Mouse (Mus musculus) intestine, postnatal 0 days (tissue): ENCODE measurements around the gene Cox19. TPM values are rescaled to one million over a fixed set of nuclear protein-coding genes. Genes with fewer than 3 reads are reported as not detected.

Experiments used
- ATAC-seq: fragments of 200-750 bp; cut with Nextera tagmentation; 2 replicates; pipeline ENCODE4 v1.8.0; 2017; ENCODE audit warnings: mild to moderate bottlenecking, moderate TSS enrichment, moderate library complexity
- H3K27ac ChIP-seq: fragments of 300-500 bp; sonication (generic); 2 replicates; pipeline ENCODE4 v1.5.1; 2014; ENCODE audit warnings: mild to moderate bottlenecking, low read depth, low read length, moderate library complexity
- H3K27me3 ChIP-seq: fragments of 300-500 bp; sonication (generic); replicated peaks from 2 replicates; pipeline ENCODE4 v1.6.1; 2014; ENCODE audit warnings: low read length, mixed read lengths; ENCODE audit not compliant: control insufficient read depth, insufficient read depth
- H3K36me3 ChIP-seq: fragments of 300-500 bp; sonication (generic); 2 replicates; pipeline ENCODE4 v1.6.1; 2014; ENCODE audit warnings: mild to moderate bottlenecking, moderate library complexity; ENCODE audit not compliant: control insufficient read depth, insufficient read depth
- H3K4me1 ChIP-seq: fragments of 300-500 bp; sonication (generic); replicated peaks from 2 replicates; pipeline ENCODE4 v1.6.1; 2014; ENCODE audit warnings: antibody characterized with exemption, low read length, mixed read lengths; ENCODE audit not compliant: control insufficient read depth, insufficient read depth
- H3K4me2 ChIP-seq: fragments of 300-500 bp; sonication (generic); replicated peaks from 2 replicates; pipeline ENCODE4 v1.6.1; 2014; ENCODE audit warnings: low read depth, mild to moderate bottlenecking, moderate library complexity
- H3K4me3 ChIP-seq: fragments of 300-500 bp; sonication (generic); 2 replicates; pipeline ENCODE4 v1.5.1; 2014; ENCODE audit warnings: low read depth, low read length
- H3K9ac ChIP-seq: fragments of 300-500 bp; sonication (generic); 2 replicates; pipeline ENCODE4 v1.6.1; 2014; ENCODE audit warnings: mild to moderate bottlenecking, low read depth, low read length
- H3K9me3 ChIP-seq: fragments of 300-500 bp; sonication (generic); 2 replicates; pipeline ENCODE4 v1.6.1; 2016; ENCODE audit warnings: mixed run types; ENCODE audit not compliant: control insufficient read depth
- CTCF ChIP-seq: sonication (generic); IDR thresholded peaks from 2 replicates; pipeline ENCODE4 v1.5.1; 2016; ENCODE audit warnings: low read depth, mild to moderate bottlenecking, control low read depth, antibody characterized with exemption, moderate library complexity
- WGBS: fragments of 180-500 bp; shearing (Covaris S2); extraction: QIAGEN DNeasy Blood & Tissue Kit; methylation state at CpG from one replicate; pipeline ENCODE4 v1.1.7; 2014; 5-methylcytosine and 5-hydroxymethylcytosine counted together
- polyA plus RNA-seq: library from polyadenylated mRNA; unstranded; fragments of >200 nt; fragmentation: Nextera tagmentation; extraction: Ambion mirVana; gene quantifications from 2 replicates; pipeline ENCODE4 v1.2.1, GENCODE M21; 2015

Gene Cox19
- polyA plus RNA-seq, 1 experiment from 2014 or later = 181 TPM

DNA sequence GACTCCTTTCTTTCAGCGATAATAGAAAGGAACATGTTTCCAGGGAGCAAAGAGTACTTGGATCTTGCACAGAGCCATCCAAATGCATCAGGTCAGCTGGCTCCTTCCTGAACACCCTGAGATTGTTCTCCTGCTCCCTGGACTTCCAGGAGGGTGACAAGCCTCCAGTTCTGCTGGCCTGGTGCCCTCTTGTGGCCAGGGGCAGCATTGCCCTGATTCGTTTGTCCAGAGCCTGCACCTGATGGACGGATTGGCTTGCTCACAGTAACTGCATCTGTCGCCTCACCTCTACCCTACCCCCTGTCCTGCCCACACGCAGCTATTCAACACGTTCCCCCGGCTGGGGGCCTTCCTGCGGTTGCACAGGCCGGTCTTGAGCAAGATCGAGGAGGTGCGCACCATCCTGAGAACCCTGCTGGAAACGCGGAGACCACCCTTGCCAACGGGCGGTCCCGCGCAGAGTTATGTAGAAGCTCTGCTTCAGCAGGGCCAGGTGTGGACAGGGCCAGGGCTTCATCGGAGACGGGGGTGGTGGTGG lies 4.1 kb upstream of the Cox19 start:
- no peak overlapping the region for H3K9ac ChIP-seq
- peak overlapping the region; percentile 67 for H3K4me2 ChIP-seq
- no peak for ATAC-seq
- H3K9me3 ChIP-seq = no peaks in the 10 kb centered on the region
- H3K4me1 ChIP-seq = no peaks in the 10 kb centered on the region; the same call in 1 of the 2 replicates
- peak; percentile 99 for TF ChIP-seq CTCF
- no peaks in the 10 kb centered on the region for H3K27me3 ChIP-seq
- no peak overlapping the region for H3K4me3 ChIP-seq
- H3K27ac ChIP-seq = peak overlapping the region; percentile 87; the same call in 1 of the 2 replicates
- WGBS = 36% methylated on average over 19 of the region's 19 CpGs
- H3K36me3 ChIP-seq = peaks cover 16% of the 10 kb centered on the region; the same call in 1 of the 2 replicates

DNA sequence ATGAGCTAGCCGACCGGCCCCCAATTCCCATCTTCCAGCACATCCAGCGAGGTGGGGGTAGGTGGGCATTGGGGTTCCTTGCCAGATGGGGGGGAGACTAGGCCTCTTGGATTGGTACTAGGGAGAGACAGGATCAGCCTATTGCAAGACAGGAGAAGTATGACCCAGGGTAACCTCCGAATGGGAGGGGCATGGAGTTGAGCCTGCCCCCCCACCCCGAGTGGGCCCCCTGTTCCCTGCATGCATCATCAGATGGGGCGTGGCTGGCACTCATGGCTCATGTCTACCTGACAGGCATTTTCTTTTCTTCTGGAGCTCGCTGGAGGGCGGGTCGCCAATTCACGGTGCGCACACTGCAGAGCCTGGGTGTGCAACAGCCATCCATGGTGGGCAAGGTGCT lies 2.7 kb upstream of the Cox19 start:
- TF ChIP-seq CTCF = no peak
- H3K4me1 ChIP-seq = no peaks in the 10 kb centered on the region; the same call in 1 of the 2 replicates
- H3K27me3 ChIP-seq = no peaks in the 10 kb centered on the region
- ATAC-seq = peak; percentile 56
- H3K4me2 ChIP-seq = peak overlapping the region; percentile 67
- no peaks in the 10 kb centered on the region for H3K9me3 ChIP-seq
- H3K27ac ChIP-seq = peak overlapping the region; percentile 87
- peaks cover 16% of the 10 kb centered on the region; the same call in 1 of the 2 replicates for H3K36me3 ChIP-seq
- peak overlapping the region; percentile 31; the same call in 1 of the 2 replicates for H3K9ac ChIP-seq
- 40% methylated on average over 11 of the region's 11 CpGs for WGBS
- H3K4me3 ChIP-seq = peak overlapping the region; percentile 29

DNA sequence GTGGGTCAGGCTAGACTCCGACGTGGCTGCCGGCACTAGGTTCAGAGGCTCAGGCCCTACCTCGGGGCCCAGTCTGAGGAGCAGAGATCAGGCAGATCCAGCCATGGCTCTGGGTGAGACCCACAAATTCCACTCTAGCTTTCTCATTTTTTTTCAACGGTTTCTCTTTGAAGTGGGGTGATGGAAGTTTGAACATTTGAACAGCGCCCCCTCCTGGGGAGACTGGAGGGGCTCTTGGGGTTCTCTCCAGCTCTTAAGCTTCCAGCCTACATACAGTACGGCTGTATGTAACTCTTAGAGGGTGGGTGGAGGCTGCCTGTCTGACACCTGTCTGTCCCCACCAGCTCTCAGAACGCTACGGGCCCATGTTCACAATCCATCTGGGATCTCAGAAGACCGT lies 2.3 kb upstream of the Cox19 start:
- Histone ChIP-seq H3K9ac (0 out of 2 replicates have a peak overlapping the region, but pooled peaks have one; percentile 26), H3K9me3 (no peaks in the 10 kb centered on the region), H3K27me3 (no peaks in the 10 kb centered on the region), H3K27ac (peak overlapping the region; percentile 87), H3K36me3 (peaks cover 16% of the 10 kb centered on the region; the same call in 1 of the 2 replicates), H3K4me2 (peak overlapping the region; percentile 67), H3K4me1 (no peaks in the 10 kb centered on the region; the same call in 1 of the 2 replicates), H3K4me3 (peak overlapping the region; percentile 29)
- peak; percentile 48 for ATAC-seq
- peak; percentile 67 for TF ChIP-seq CTCF
- WGBS = 27% methylated on average over 10 of the region's 10 CpGs

DNA sequence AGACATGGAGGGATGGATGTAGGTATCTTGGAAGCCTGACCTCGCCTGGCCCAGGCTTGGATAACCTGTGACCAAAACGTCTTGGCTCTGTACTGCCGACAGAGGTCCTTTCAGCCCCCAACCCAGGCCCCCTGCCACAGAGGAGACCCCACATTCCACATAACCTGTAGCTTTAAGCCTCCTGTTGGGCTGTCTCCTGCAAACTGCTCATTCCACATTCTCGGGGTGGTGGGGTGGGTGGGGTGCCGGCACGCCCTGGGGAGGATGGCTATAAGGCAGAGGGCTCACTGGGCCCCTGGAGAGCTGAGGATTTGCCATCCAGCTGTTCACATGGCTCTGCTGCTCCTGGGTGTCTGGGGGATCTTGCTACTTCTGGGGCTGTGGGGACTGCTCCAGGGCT lies 1.1 kb upstream of the Cox19 start, which contains the start of gene Cyp2w1:
TSS of gene Cyp2w1 (plus strand) at position 301 of the 400 bp plus-strand sequence.
- Histone ChIP-seq H3K9ac (peak within 1 kb of the TSS; percentile 26), H3K4me3 (peak within 1 kb of the TSS; percentile 29)
- 25% methylated on average over 6 of the region's 6 CpGs for WGBS

DNA sequence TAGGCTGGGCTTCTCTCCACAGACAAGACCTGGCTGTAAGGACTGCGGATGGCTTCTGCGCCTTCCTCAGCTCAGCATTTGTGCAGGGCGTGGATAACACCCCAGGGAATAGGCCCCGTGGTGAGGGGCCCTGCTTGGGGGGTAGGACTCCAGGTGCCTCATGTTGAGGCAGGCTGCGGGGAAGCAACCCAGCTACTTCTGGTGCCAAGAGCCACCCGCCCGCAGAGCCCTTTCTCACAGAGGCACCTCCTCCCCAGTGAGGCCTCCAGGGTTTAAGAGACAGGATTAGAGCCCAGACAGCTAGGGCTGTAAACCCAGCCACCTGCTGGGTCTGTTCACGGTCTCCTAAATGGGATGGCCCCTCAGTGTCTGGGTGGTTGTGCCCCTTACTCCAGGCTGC lies 410 bp upstream of the Cox19 start:
- WGBS = 9% methylated on average over 8 of the region's 8 CpGs
- no peaks in the 10 kb centered on the region for H3K9me3 ChIP-seq
- peak; percentile 67 for ATAC-seq
- H3K36me3 ChIP-seq = peaks cover 11% of the 10 kb centered on the region; the same call in 1 of the 2 replicates
- H3K4me3 ChIP-seq = peak overlapping the region; percentile 29
- H3K9ac ChIP-seq = peak overlapping the region; percentile 13; the same call in 1 of the 2 replicates
- no peak for TF ChIP-seq CTCF
- no peaks in the 10 kb centered on the region; the same call in 1 of the 2 replicates for H3K4me1 ChIP-seq
- peak overlapping the region; percentile 67 for H3K4me2 ChIP-seq
- H3K27me3 ChIP-seq = no peaks in the 10 kb centered on the region
- peak overlapping the region; percentile 87 for H3K27ac ChIP-seq

More for the DNA sequence above, 1.1 kb upstream of the Cox19 start, which contains the start of gene Cyp2w1:
- Histone ChIP-seq H3K4me1 (no peaks in the 10 kb centered on the region; the same call in 1 of the 2 replicates), H3K27me3 (no peaks in the 10 kb centered on the region), H3K4me2 (peak within 1 kb of the TSS; percentile 67), H3K36me3 (peaks cover 16% of the 10 kb centered on the region; the same call in 1 of the 2 replicates), H3K27ac (peak within 1 kb of the TSS; percentile 87), H3K9me3 (no peaks in the 10 kb centered on the region)
- no peak for TF ChIP-seq CTCF
- no peak for ATAC-seq

DNA sequence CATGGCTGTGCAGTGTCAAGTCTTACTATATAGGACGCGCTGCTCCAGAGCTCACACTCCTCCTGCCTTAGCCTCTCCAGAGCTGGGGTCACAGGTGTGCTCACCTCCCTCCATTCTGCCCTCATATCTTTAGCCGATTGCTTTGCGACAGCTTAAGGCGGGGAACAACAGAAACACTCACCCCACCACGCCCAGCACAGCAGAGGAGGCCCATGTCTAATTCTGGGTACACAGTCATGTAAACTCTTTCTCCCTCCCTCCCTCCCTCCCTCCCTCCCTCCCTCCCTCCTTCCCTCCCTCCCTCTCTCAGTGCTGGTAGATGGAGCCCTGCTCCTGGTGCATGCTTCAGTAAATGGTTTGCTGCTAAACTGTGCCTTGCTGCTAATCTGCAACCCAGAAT lies 1.5 kb downstream of the Cox19 start:
- H3K4me2 ChIP-seq = peak overlapping the region; percentile 67; the same call in 1 of the 2 replicates
- H3K36me3 ChIP-seq = no peaks in the 10 kb centered on the region
- peaks cover 3% of the 10 kb centered on the region for H3K4me1 ChIP-seq
- no peaks in the 10 kb centered on the region for H3K9me3 ChIP-seq
- WGBS = 38% methylated on average over 6 of the region's 6 CpGs
- H3K9ac ChIP-seq = no peak overlapping the region
- no peak overlapping the region for H3K4me3 ChIP-seq
- ATAC-seq = no peak
- H3K27ac ChIP-seq = peak overlapping the region; percentile 54; the same call in 1 of the 2 replicates
- TF ChIP-seq CTCF = no peak
- H3K27me3 ChIP-seq = no peaks in the 10 kb centered on the region
